Mouse (Mus musculus) CH12.LX (cell line): ENCODE results near the gene Tspan9.

Experiments
- CHD1 ChIP-seq: IDR thresholded peaks from 2 replicates; pipeline ENCODE4 v1.6.1; 2012; ENCODE audit warnings: low read depth, low read length, improper control_type of control experiment, inconsistent platforms
- MAFK ChIP-seq: IDR thresholded peaks from 2 replicates; pipeline ENCODE4 v1.6.1; 2011; ENCODE audit warnings: low read length, improper control_type of control experiment; ENCODE audit not compliant: insufficient replicate concordance
- MAX ChIP-seq: IDR thresholded peaks from 2 replicates; pipeline ENCODE4 v1.6.1; 2011; ENCODE audit warnings: low read length, improper control_type of control experiment
- POLR2A ChIP-seq: IDR thresholded peaks from 2 replicates; pipeline ENCODE4 v1.6.1; 2011; ENCODE audit warnings: low read depth, mild to moderate bottlenecking, improper control_type of control experiment, low read length
- RAD21 ChIP-seq: IDR thresholded peaks from 2 replicates; pipeline ENCODE4 v1.6.1; 2011; ENCODE audit warnings: low read depth, mild to moderate bottlenecking, low read length, improper control_type of control experiment, moderate library complexity
- TBP ChIP-seq: conservative IDR thresholded peaks from 2 replicates; pipeline ENCODE4 v1.6.1; 2011; ENCODE audit warnings: low read depth, low read length, improper control_type of control experiment
- TCF12 ChIP-seq: IDR thresholded peaks from 2 replicates; pipeline ENCODE4 v1.6.1; 2014; ENCODE audit warnings: low read depth, mild to moderate bottlenecking, inconsistent platforms, low read length, improper control_type of control experiment

GRCm38 (mm10) chr6:127969709-127970108, 173.7 kb downstream of the Tspan9 start:
- TF ChIP-seq POLR2A (no peak), CHD1 (no peak), MAX (no peak), TCF12 (no peak), MAFK (no peak), TBP (no peak), RAD21 (no peak)
